Mouse (Mus musculus) heart, adult 8-10 months (tissue): ENCODE measurements around the gene Alg11. TPM values are rescaled to one million over a fixed set of nuclear protein-coding genes. Genes with fewer than 3 reads are reported as not detected.

Source experiments
- DNase-seq: peaks from one replicate; pipeline ENCODE4 v3.0.0; 2022; ENCODE audit warnings: low spot score
- total RNA-seq, 4 experiments: library from RNA; stranded (reverse); gene quantifications; 2 replicates each; pipeline ENCODE4 v1.2.4; 2022

Gene Alg11
- total RNA-seq, 4 experiments from 2014 or later, result 7.3 to 8.8 (median 8.5) TPM

- no peak for DNase-seq
These were observed 605 bp downstream of the Alg11 start for GRCm38 (mm10) chr8:22061126-22061525.

GRCm38 (mm10) chr8:22079313-22080007, 18.9 kb downstream of the Alg11 start:
- DNase-seq, result no peak

DNA sequence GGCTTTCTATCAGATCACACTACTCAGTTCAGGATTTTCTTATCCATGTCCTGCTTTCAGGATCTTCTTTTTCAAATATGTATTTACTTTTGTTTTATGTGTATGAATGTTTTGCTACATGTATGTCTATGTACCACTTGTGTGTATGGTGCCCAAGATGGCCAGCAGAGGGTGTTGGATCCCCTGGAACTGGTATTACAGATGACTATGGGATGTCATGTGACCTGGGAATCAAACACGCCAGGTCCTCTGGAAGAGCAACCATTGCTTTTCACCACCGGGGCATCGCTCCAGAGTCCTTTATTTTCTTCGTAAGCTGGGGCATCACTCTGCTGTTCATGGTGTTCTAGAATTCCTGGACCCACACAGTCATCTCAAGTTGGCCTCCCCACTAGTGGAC, 28.7 kb downstream of the Alg11 start:
- DNase-seq, result no peak

DNA sequence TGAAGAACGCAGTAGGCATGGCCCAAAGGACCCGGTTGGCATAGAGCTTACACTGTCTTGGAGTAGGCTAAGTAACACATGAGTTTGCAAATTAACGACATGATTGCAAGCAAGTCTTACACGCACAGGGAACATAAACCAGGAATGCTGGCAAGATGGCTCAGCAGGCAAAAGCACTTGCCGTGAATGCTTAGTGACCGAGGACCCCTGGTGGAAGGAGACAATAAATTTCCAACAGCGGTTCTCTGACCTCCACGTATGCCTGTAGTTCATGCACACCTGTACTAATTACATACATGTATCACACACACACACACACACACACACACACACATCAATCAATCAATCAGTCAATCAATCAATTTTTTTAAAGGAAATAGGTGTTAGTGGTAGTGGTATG, 31.0 kb downstream of the Alg11 start:
- no peak for DNase-seq

DNA sequence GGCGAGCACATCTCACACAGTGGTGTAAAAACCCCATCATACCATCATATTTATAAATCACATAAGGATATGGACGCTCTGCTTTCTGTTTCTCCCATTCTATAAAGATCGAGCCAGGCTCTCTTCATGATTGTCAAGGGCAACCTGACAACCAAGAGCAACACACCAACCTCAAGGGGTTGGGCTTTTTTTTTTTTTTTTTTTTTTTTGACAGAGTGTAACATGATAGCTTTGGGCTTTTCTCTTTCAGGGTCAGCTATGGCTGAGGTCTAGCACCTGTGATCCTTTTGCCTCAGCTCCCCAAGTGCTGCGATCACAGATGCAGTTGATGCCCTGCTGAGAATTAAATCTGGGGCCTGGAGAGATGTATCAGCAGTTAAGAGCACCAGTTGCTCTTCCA, 46.5 kb downstream of the Alg11 start:
- no peak for DNase-seq

Other genes with a start within 250 kb of the Alg11 start
- gene Defb50, start 237.2 kb upstream of the Alg11 start, total RNA-seq, result not detected
- not detected for gene Defb2, start 220.8 kb upstream of the Alg11 start, total RNA-seq
- not detected for gene Defb10, start 201.8 kb upstream of the Alg11 start, total RNA-seq
- gene Defb9, start 175.3 kb upstream of the Alg11 start, total RNA-seq, result not detected
- gene Defb11, start 154.3 kb upstream of the Alg11 start, total RNA-seq, result not detected
- not detected for gene Defb15, start 128.0 kb upstream of the Alg11 start, total RNA-seq
- not detected for gene Defb35, start 122.4 kb upstream of the Alg11 start, total RNA-seq
- not detected for gene Defb13, start 114.0 kb upstream of the Alg11 start, total RNA-seq
- gene Fam90a1a, start 102.0 kb upstream of the Alg11 start, total RNA-seq, result not detected
- not detected for gene Ccdc70, start 90.9 kb upstream of the Alg11 start, total RNA-seq
- gene Atp7b, start 416 bp upstream of the Alg11 start, total RNA-seq, result under 1 TPM; 0.09 to 0.13 (median 0.12) TPM
- not detected for gene Nek5, start 64.3 kb downstream of the Alg11 start, total RNA-seq
- 1 to 10 TPM; 1.7 to 2.6 (median 1.8) TPM for gene Nek3, start 105.7 kb downstream of the Alg11 start, total RNA-seq
- 1 to 10 TPM in 1 of 4 experiments, under 1 TPM in 3; 0.19 to 1.6 (median 0.38) TPM for gene Ckap2, start 125.1 kb downstream of the Alg11 start, total RNA-seq
- gene Vps36, start 132.1 kb downstream of the Alg11 start, total RNA-seq, result 10 to 100 TPM; 20.1 to 22.2 (median 21.0) TPM
- gene Thsd1, start 166.6 kb downstream of the Alg11 start, total RNA-seq, result 1 to 10 TPM; 3.8 to 4.5 (median 4.3) TPM
- gene Tpte, start 222.7 kb downstream of the Alg11 start, total RNA-seq, result not detected